Mouse (Mus musculus) C2C12 (cell line): Measurements from ENCODE around the gene Kank3.

Source experiments
- CEBPB ChIP-seq: IDR thresholded peaks from one replicate; pipeline ENCODE4 v1.6.1; 2011; ENCODE audit warnings: low read depth, mild to moderate bottlenecking, control low read depth, moderate library complexity
- CTCF ChIP-seq: IDR thresholded peaks from one replicate; pipeline ENCODE4 v1.5.1; 2011; ENCODE audit not compliant: control insufficient read depth, insufficient read depth, insufficient read length
- MYOD1 ChIP-seq: IDR thresholded peaks from one replicate; pipeline ENCODE4 v1.6.1; 2011; ENCODE audit warnings: low read depth; ENCODE audit not compliant: control insufficient read depth, insufficient read length
- USF1 ChIP-seq: IDR thresholded peaks from one replicate; pipeline ENCODE4 v1.6.1; 2011; ENCODE audit warnings: low read depth, mild to moderate bottlenecking, control low read depth, moderate library complexity

GRCm38 (mm10) chr17:33798306-33798705, 12.0 kb upstream of the Kank3 start:
- TF ChIP-seq CTCF = peak; percentile 29
- TF ChIP-seq MYOD1 = no peak
- TF ChIP-seq CEBPB = no peak
- TF ChIP-seq USF1 = no peak
